Mouse (Mus musculus) stomach, postnatal 0 days (tissue): ENCODE data around the gene Bpifb5.

Experiments used
- CTCF ChIP-seq: IDR thresholded peaks from 2 replicates; pipeline ENCODE4 v1.5.1; 2016; ENCODE audit warnings: antibody characterized with exemption, low read depth, mild to moderate bottlenecking, moderate library complexity
- EP300 ChIP-seq: optimal IDR thresholded peaks from 2 replicates; pipeline ENCODE3; 2016; ENCODE audit warnings: antibody characterized with exemption

GRCm38 (mm10) chr2:154206908-154207307 lies 16.6 kb upstream of the Bpifb5 start:
- no peak for TF ChIP-seq EP300
- peak; percentile 87 for TF ChIP-seq CTCF
